Mouse (Mus musculus): Measurements from ENCODE around the gene Lmo3.

GRCm38 (mm10) chr6:138388168-138388936, 193.4 kb downstream of the Lmo3 start:
- no peak for TF ChIP-seq ZMIZ1 (IDR thresholded peaks at IDR 0.05; ENCODE audit: low read depth, low read length)
- no peak for TF ChIP-seq CTCF (conservative IDR thresholded peaks at IDR 0.05 in 1 of 2, IDR thresholded peaks at IDR 0.05 in 1 of 2; ENCODE audit: low read depth in 2 of 2, low read length in 2 of 2)
- TF ChIP-seq RCOR1 (conservative IDR thresholded peaks at IDR 0.05; ENCODE audit: low read depth, low read length): no peak
- TF ChIP-seq MYC (IDR thresholded peaks at IDR 0.05; ENCODE audit: low read depth, low read length): no peak
- no peak for TF ChIP-seq USF2 (conservative IDR thresholded peaks at IDR 0.05; ENCODE audit: low read depth, low read length)
- no peak for TF ChIP-seq USF1 (IDR thresholded peaks at IDR 0.05; ENCODE audit: low read depth, low read length)
- TF ChIP-seq E2F4 (IDR thresholded peaks at IDR 0.05; ENCODE audit: insufficient replicate concordance, low read depth, low read length): no peak
- TF ChIP-seq CHD2 (IDR thresholded peaks at IDR 0.05; ENCODE audit: low read length): no peak
- no peak for TF ChIP-seq UBTF (IDR thresholded peaks at IDR 0.05; ENCODE audit: low read depth, low read length)
- no peak for TF ChIP-seq SIN3A (IDR thresholded peaks at IDR 0.05; ENCODE audit: low read length)
- TF ChIP-seq CHD1 (IDR thresholded peaks at IDR 0.05; ENCODE audit: low read depth, low read length): no peak
- no peak for TF ChIP-seq ETS1 (conservative IDR thresholded peaks at IDR 0.05; ENCODE audit: low read depth, low read length)
- no peak for TF ChIP-seq POLR2A (IDR thresholded peaks at IDR 0.05; ENCODE audit: low read depth, low read length)
- no peak for TF ChIP-seq MAFK (IDR thresholded peaks at IDR 0.05; ENCODE audit: insufficient replicate concordance, low read length)
